Mouse (Mus musculus): ENCODE results near the gene Msantd1. TPM values are rescaled to one million over a fixed set of nuclear protein-coding genes. Genes with fewer than 3 reads are reported as not detected.

The Msantd1 gene
- polyA plus RNA-seq, 1 experiment = 1.1 TPM

DNA sequence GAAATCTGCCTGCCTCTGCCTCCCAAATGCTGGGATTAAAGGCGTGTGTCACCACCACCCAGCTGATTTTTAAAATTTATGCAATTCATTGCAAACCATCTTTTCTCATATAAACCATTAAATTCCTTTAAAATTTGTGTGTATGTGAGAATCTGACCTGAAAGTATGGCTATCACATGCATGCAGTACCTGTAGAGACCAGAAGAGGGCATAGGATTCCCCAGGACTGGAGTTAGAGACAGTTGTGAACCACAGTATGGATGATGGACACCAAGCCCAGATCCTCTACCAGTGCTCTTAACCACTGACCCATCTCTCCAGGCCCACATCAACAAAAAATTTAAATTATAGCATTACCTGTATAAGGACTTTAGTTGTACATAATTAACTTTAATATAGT is 25.6 kb downstream of the Msantd1 start:
- 0 out of 2 replicates have a peak, but pooled peaks have one; percentile 16 for TF ChIP-seq CTCF (conservative IDR thresholded peaks at IDR 0.05; ENCODE audit: insufficient read depth, insufficient read length, low read depth, low read length)
- no peak for TF ChIP-seq POLR2A (IDR thresholded peaks at IDR 0.05; ENCODE audit: low read depth, low read length)
- 97% methylated on average over 1 of the region's 1 CpGs for WGBS
- Histone ChIP-seq H3K36me3 (ENCODE audit: control insufficient read depth, insufficient read depth, low read length) (no peaks in the 10 kb centered on the region), H3K27ac (ENCODE audit: insufficient read depth, low read depth, low read length) (no peak overlapping the region), H3K4me1 (ENCODE audit: control insufficient read depth, insufficient read depth, low read length) (0 out of 2 replicates have a peak, but pooled peaks cover 5% of the 10 kb centered on the region), H3K27me3 (replicated peaks; ENCODE audit: control insufficient read depth, insufficient read depth, low read length) (no peaks in the 10 kb centered on the region), H3K4me3 (ENCODE audit: insufficient read depth, low read depth, low read length) (no peak overlapping the region)
- DNase-seq = no peak

DNA sequence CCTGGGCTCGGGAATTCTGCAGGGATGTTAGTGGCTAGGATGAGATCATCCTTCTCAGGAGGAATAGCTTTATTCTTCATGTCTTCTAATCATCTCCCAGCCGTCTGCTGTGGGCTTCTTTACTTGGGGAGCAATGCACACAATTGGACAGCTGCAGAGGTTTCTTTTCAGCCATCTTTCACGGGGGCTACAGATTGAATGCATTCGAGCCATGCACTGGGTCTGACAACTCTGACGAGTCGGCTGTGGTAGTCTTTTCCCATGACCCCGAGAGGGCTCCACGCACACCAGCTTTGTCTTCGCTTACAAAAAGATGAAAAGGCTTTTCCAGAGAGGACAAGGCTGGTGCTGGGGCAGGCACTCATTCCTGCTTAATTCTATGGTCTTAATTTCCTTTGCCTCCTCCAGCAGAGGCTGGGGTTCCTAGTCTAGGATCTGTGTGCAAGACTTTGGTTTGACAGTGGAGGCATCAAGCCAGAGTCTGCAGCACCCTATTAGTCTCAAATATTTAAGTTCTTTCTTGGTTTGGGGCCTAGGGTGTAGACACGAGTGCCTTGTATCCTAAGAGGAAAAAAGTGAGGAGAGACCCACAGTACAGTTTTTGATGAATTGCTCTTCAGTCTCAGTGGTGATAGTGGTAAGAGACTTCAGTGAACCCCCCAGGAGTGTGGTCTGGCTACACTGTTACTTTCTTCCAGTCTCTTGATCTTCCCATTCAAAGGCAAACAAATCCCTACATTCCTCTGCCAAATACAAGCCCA is 34.1 kb downstream of the Msantd1 start:
- 66% methylated on average over 10 of the region's 10 CpGs for WGBS

DNA sequence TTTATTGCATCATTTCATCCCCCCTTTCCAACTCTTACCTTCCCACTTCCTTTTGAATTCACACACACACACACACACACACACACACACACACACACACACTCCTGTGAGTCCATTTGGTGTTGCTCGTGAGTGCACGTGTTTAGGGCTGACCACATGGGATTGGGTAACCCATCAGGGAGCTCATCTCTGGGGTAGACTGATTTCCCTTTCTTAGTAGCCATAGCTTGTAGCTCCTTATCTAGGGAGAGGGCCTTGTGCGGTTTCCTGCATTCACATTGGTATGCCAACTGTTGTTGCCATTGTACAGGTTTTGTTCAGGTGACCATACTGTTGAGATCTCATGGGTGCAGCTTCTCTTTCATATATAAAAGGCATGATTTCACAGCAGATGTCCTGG is 35.6 kb downstream of the Msantd1 start:
- 90% methylated on average over 3 of the region's 3 CpGs for WGBS
- TF ChIP-seq POLR2A (IDR thresholded peaks at IDR 0.05; ENCODE audit: low read depth, low read length) = no peak
- no peak for TF ChIP-seq CTCF (conservative IDR thresholded peaks at IDR 0.05; ENCODE audit: insufficient read depth, insufficient read length, low read depth, low read length)
- H3K4me1 ChIP-seq (ENCODE audit: control insufficient read depth, insufficient read depth, low read length) = peaks cover 3% of the 10 kb centered on the region; the same call in 1 of the 2 replicates
- DNase-seq = no peak
- no peaks in the 10 kb centered on the region for H3K27me3 ChIP-seq (replicated peaks; ENCODE audit: control insufficient read depth, insufficient read depth, low read length)
- H3K27ac ChIP-seq (ENCODE audit: insufficient read depth, low read depth, low read length) = no peak overlapping the region
- no peak overlapping the region for H3K4me3 ChIP-seq (ENCODE audit: insufficient read depth, low read depth, low read length)
- no peaks in the 10 kb centered on the region for H3K36me3 ChIP-seq (ENCODE audit: control insufficient read depth, insufficient read depth, low read length)

More for the DNA sequence above, 34.1 kb downstream of the Msantd1 start:
- no peaks in the 10 kb centered on the region for H3K4me1 ChIP-seq (ENCODE audit: control insufficient read depth, insufficient read depth, low read length)
- H3K4me3 ChIP-seq (ENCODE audit: insufficient read depth, low read depth, low read length) = no peak overlapping the region
- TF ChIP-seq CTCF (conservative IDR thresholded peaks at IDR 0.05; ENCODE audit: insufficient read depth, insufficient read length, low read depth, low read length) (no peak), POLR2A (IDR thresholded peaks at IDR 0.05; ENCODE audit: low read depth, low read length) (no peak)
- no peaks in the 10 kb centered on the region for H3K36me3 ChIP-seq (ENCODE audit: control insufficient read depth, insufficient read depth, low read length)
- no peak overlapping the region for H3K27ac ChIP-seq (ENCODE audit: insufficient read depth, low read depth, low read length)
- no peaks in the 10 kb centered on the region for H3K27me3 ChIP-seq (replicated peaks; ENCODE audit: control insufficient read depth, insufficient read depth, low read length)
- no peak for DNase-seq

DNA sequence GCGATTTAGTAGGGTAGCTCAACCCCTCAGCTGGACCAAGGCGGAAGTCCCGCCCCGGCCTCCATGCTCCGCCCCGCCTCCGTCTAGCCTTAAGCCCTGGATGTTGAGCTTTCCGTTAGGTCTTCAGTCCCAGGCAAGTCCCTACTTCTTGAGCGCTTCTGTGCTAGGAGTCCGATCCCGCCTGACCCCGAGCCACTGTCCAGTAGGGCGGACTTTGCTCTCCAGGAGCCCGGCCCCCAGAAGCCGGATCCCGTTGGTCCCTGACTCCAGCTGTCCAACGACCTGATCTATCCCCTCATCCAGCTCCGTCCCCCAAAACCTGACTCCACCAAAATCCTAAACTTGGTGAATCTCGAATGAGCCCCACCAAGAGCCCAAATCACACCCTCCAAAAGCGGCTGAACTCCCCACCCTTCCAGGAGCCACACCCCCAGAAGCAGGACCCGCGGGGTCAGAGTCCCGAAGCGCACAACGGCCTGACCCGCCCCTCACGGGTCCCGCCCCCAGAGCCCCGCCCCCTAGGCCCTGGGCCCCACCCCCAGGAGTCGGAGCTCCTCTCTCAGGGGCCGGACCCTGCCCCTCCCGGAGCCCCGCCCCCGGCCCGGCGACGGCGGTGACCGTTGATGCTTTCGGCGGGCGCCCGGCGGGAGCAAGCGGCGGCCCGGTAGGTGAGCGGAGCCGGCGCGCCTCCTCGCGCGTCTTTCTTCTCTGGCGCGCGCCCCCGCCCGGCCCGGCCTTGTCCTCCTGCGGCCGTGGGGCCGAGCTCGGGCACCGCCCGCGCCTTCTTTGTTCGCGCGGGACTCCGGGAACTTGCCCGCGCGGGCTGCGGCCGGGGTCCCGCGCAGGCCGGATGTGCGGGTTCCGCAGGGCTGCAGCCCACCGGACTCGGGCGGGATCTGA is 41.3 kb downstream of the Msantd1 start, which contains the start of gene Rgs12:
Gene Rgs12, plus strand, starts transcription at position 585 of the 900 bp plus-strand sequence.
- no peaks in the 10 kb centered on the region for H3K27me3 ChIP-seq (replicated peaks; ENCODE audit: control insufficient read depth, insufficient read depth, low read length)
- H3K4me1 ChIP-seq (ENCODE audit: control insufficient read depth, insufficient read depth, low read length) = peaks cover 9% of the 10 kb centered on the region; the same call in 1 of the 2 replicates
- TF ChIP-seq CTCF (conservative IDR thresholded peaks at IDR 0.05; ENCODE audit: insufficient read depth, insufficient read length, low read depth, low read length) (no peak), POLR2A (IDR thresholded peaks at IDR 0.05; ENCODE audit: low read depth, low read length) (no peak)
- H3K4me3 ChIP-seq (ENCODE audit: insufficient read depth, low read depth, low read length) = peak within 1 kb of the TSS; percentile 71
- WGBS = under 1% methylated on average over 75 of the region's 84 CpGs
- H3K27ac ChIP-seq (ENCODE audit: insufficient read depth, low read depth, low read length) = peak within 1 kb of the TSS; percentile 91
- DNase-seq = peak; percentile 93
- H3K36me3 ChIP-seq (ENCODE audit: control insufficient read depth, insufficient read depth, low read length) = no peaks in the 10 kb centered on the region

DNA sequence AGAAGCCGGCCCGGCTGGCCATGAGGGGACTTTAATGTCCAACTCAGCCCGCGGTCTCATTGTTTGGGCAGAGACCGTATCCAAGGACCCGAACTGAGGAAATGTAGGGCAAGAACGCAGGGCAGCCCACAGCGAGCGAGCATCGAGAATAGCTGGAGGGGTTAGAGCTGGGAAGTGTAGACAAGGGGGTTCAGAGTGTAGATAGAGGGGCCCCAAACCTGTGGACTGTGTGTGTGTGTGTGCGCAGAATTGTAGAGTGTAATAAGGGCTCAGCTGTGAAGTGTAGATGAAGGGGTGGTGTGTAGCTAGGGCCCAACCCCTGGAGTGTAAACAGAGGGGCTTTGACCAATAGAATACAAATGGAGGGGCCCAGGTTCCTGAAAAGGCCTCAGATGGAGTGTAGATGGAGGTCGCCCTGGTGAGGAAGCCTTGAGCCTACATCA is 42.0 kb downstream of the Msantd1 start:
- Histone ChIP-seq H3K36me3 (ENCODE audit: control insufficient read depth, insufficient read depth, low read length) (no peaks in the 10 kb centered on the region), H3K4me1 (ENCODE audit: control insufficient read depth, insufficient read depth, low read length) (peaks cover 9% of the 10 kb centered on the region; the same call in 1 of the 2 replicates), H3K27me3 (replicated peaks; ENCODE audit: control insufficient read depth, insufficient read depth, low read length) (no peaks in the 10 kb centered on the region), H3K4me3 (ENCODE audit: insufficient read depth, low read depth, low read length) (peak overlapping the region; percentile 71), H3K27ac (ENCODE audit: insufficient read depth, low read depth, low read length) (no peak overlapping the region)
- 10% methylated on average over 12 of the region's 12 CpGs for WGBS
- no peak for DNase-seq
- TF ChIP-seq CTCF (conservative IDR thresholded peaks at IDR 0.05; ENCODE audit: insufficient read depth, insufficient read length, low read depth, low read length) = no peak
- TF ChIP-seq POLR2A (IDR thresholded peaks at IDR 0.05; ENCODE audit: low read depth, low read length) = no peak

DNA sequence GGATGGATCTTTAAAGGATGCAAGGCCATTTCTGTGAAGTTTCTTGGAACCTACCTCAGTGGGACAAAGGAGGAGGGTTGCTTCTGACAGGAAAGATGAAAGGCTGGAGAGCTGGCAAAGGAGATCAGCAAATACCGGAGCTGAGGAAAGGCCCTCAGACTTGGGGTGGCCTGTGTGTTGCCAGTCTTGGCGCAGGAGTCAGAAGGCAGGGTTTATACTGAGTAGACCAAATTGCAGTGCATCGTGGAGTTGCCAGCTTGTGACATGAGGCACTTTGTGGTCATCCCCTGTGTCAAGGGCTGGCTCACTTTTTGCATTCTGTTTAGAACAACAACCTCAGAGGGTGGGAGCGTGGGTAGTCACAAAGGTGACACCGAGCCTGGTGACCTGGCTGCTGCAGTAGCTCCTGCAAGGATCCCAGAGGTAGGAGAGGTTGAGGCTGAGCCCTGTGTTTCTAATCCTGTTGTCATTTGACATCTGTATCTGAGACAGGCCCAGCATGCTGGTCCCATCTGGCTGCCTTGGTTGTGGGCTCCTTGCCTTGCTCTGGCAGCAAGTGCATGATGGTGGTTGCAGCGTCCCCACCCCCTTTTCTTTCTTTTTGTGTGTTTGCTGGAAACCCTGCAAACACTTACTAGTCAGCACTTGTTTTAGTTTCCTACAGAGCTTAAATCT is 42.8 kb downstream of the Msantd1 start:
- no peak overlapping the region for H3K27ac ChIP-seq (ENCODE audit: insufficient read depth, low read depth, low read length)
- H3K4me3 ChIP-seq (ENCODE audit: insufficient read depth, low read depth, low read length) = no peak overlapping the region
- no peaks in the 10 kb centered on the region for H3K27me3 ChIP-seq (replicated peaks; ENCODE audit: control insufficient read depth, insufficient read depth, low read length)
- WGBS = 82% methylated on average over 6 of the region's 6 CpGs
- no peaks in the 10 kb centered on the region for H3K36me3 ChIP-seq (ENCODE audit: control insufficient read depth, insufficient read depth, low read length)
- H3K4me1 ChIP-seq (ENCODE audit: control insufficient read depth, insufficient read depth, low read length) = peaks cover 9% of the 10 kb centered on the region; the same call in 1 of the 2 replicates
- no peak for TF ChIP-seq POLR2A (IDR thresholded peaks at IDR 0.05; ENCODE audit: low read depth, low read length)
- TF ChIP-seq CTCF (conservative IDR thresholded peaks at IDR 0.05; ENCODE audit: insufficient read depth, insufficient read length, low read depth, low read length) = no peak
- DNase-seq = no peak

Data from kidney, adult 2 months (tissue).